Mouse (Mus musculus) heart, embryonic 11.5 days (tissue): ENCODE data around the gene Trpc4. TPM values are rescaled to one million over a fixed set of nuclear protein-coding genes. Genes with fewer than 3 reads are reported as not detected.
A peak's percentile ranks its signal among the peaks of the same experiment; 100 is the strongest.

ENCODE experiments used
- ATAC-seq: fragments of 200-750 bp; cut with Nextera tagmentation; replicated peaks from 2 replicates; pipeline ENCODE4 v1.8.0; 2017; ENCODE audit warnings: moderate library complexity; ENCODE audit not compliant: insufficient number of reproducible peaks, low FRiP score, low TSS enrichment
- H3K27ac ChIP-seq: fragments of 300-500 bp; sonication (generic); 2 replicates; pipeline ENCODE4 v1.5.1; 2014; ENCODE audit warnings: mild to moderate bottlenecking, low read depth, low read length
- H3K27me3 ChIP-seq: fragments of 300-500 bp; sonication (generic); 2 replicates; pipeline ENCODE4 v1.6.1; 2014; ENCODE audit warnings: mild to moderate bottlenecking, low read length, mixed read lengths; ENCODE audit not compliant: control insufficient read depth, insufficient read depth
- H3K36me3 ChIP-seq: fragments of 300-500 bp; sonication (generic); 2 replicates; pipeline ENCODE4 v1.6.1; 2014; ENCODE audit warnings: mild to moderate bottlenecking, low read length, moderate library complexity, mixed read lengths; ENCODE audit not compliant: control insufficient read depth, insufficient read depth
- H3K4me1 ChIP-seq: fragments of 300-500 bp; sonication (generic); 2 replicates; pipeline ENCODE4 v1.6.1; 2014; ENCODE audit warnings: low read length; ENCODE audit not compliant: control insufficient read depth, insufficient read depth
- H3K4me2 ChIP-seq: fragments of 300-500 bp; sonication (generic); 2 replicates; pipeline ENCODE4 v1.6.1; 2014; ENCODE audit warnings: mild to moderate bottlenecking, moderate library complexity
- H3K4me3 ChIP-seq: fragments of 300-500 bp; sonication (generic); 2 replicates; pipeline ENCODE4 v1.5.1; 2014; ENCODE audit warnings: low read depth, low read length
- H3K9ac ChIP-seq: fragments of 300-500 bp; sonication (generic); 2 replicates; pipeline ENCODE4 v1.6.1; 2014; ENCODE audit warnings: mild to moderate bottlenecking, low read depth, low read length, moderate library complexity
- H3K9me3 ChIP-seq: fragments of 300-500 bp; sonication (generic); replicated peaks from 2 replicates; pipeline ENCODE4 v1.6.1; 2016; ENCODE audit warnings: low read length; ENCODE audit not compliant: control insufficient read depth
- WGBS: fragments of 180-500 bp; shearing (Covaris S2); extraction: QIAGEN DNeasy Blood & Tissue Kit; methylation state at CpG from one replicate; pipeline ENCODE4 v1.1.7; 2014; ENCODE audit not compliant: insufficient replicate concordance; 5-methylcytosine and 5-hydroxymethylcytosine counted together
- polyA plus RNA-seq: library from polyadenylated mRNA; unstranded; fragments of >200 nt; fragmentation: Nextera tagmentation; extraction: Ambion mirVana; gene quantifications from 2 replicates; pipeline ENCODE4 v1.2.1, GENCODE M21; 2014

Gene Trpc4
- polyA plus RNA-seq, result 0.44 and 0.48 TPM in 2 replicates

DNA sequence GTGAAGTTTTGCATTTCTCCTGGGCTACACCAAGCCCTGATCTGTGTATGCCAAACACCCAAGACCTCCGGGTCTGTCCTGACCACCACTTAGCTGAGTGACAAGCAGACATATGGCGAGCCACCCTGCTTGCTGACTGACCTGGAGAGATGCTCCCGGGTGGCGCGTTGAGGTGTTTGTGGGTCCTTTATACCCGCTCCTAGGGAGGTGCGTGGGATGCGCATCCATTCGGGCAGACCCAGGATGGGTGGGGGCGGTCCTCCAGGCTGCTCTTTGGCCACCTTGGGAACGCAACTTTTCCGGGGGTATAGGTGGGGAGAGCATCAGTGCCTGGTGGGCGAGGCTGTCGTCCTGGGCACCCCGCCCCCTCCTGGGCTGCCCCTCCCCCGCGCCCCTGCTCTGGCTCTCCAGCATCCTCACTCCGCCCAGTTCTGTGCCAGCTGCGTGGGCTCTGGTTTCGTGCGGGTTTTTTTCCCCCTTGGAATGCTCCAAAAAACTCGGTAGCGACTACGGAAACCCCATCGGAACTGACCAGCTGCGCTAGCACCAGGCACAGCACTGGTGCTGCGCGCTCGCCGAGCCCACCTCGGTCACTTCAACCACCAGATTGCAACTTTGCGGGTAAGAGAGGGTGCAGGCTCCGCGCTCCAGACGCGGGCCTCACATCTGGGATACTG lies at the start of gene Trpc4:
Gene Trpc4, plus strand, starts transcription at position 397 of the 677 bp plus-strand sequence.
- under 1% methylated on average over 35 of the region's 36 CpGs for WGBS
- H3K4me2 ChIP-seq, result peak within 1 kb of the TSS; percentile 92
- peak; percentile 22; the same call in 1 of the 2 replicates for ATAC-seq

GRCm38 (mm10) chr3:54111489-54111888 lies 44.3 kb upstream of the Trpc4 start:
- H3K4me3 ChIP-seq, result no peak overlapping the region
- WGBS, result 68% methylated on average over 9 of the region's 9 CpGs
- no peaks in the 10 kb centered on the region for H3K9me3 ChIP-seq
- no peak overlapping the region for H3K9ac ChIP-seq
- H3K4me1 ChIP-seq, result no peaks in the 10 kb centered on the region
- ATAC-seq, result no peak
- no peak overlapping the region for H3K4me2 ChIP-seq
- H3K36me3 ChIP-seq, result no peaks in the 10 kb centered on the region
- no peak overlapping the region for H3K27ac ChIP-seq
- H3K27me3 ChIP-seq, result no peaks in the 10 kb centered on the region

More for the DNA sequence above, at the start of gene Trpc4:
- Histone ChIP-seq H3K27ac (no peak within 1 kb of the TSS), H3K9me3 (no peaks in the 10 kb centered on the region), H3K4me1 (peaks cover 8% of the 10 kb centered on the region; the same call in 1 of the 2 replicates), H3K27me3 (peaks cover 25% of the 10 kb centered on the region), H3K36me3 (no peaks in the 10 kb centered on the region), H3K4me3 (peak within 1 kb of the TSS; percentile 52), H3K9ac (0 out of 2 replicates have a peak within 1 kb of the TSS, but pooled peaks have one; percentile 22)

DNA sequence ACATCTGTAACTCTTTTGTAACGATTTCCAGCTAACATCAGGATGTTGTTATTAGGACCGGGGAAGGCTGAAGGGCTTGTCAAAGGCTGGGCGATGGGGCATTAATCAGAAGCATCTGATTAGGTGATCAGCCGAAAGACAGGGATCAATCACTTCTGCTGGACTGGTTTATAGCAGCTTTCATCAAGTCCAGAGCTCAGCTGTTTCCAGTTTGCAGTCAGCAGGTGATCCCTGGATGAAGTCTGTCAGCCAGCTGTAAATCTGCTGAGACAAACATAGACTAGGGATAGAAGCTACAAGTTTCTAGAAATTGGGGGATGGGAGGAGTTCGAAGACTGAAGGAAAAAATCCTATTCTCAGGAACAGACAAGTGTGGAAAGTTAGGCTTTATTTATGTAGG lies 20.5 kb upstream of the Trpc4 start:
- Histone ChIP-seq H3K4me2 (no peak overlapping the region), H3K27ac (no peak overlapping the region), H3K36me3 (no peaks in the 10 kb centered on the region), H3K4me3 (no peak overlapping the region), H3K9me3 (no peaks in the 10 kb centered on the region), H3K9ac (no peak overlapping the region), H3K4me1 (no peaks in the 10 kb centered on the region), H3K27me3 (no peaks in the 10 kb centered on the region)
- 59% methylated on average over 5 of the region's 5 CpGs for WGBS
- no peak for ATAC-seq

GRCm38 (mm10) chr3:54141376-54141775 lies 14.5 kb upstream of the Trpc4 start:
- H3K4me3 ChIP-seq, result no peak overlapping the region
- no peaks in the 10 kb centered on the region for H3K36me3 ChIP-seq
- no peak overlapping the region for H3K9ac ChIP-seq
- no peak for ATAC-seq
- H3K27me3 ChIP-seq, result no peaks in the 10 kb centered on the region
- H3K4me2 ChIP-seq, result no peak overlapping the region
- H3K9me3 ChIP-seq, result no peaks in the 10 kb centered on the region
- H3K27ac ChIP-seq, result no peak overlapping the region
- 85% methylated on average over 2 of the region's 2 CpGs for WGBS
- H3K4me1 ChIP-seq, result no peaks in the 10 kb centered on the region

- H3K4me1 ChIP-seq, result peaks cover 8% of the 10 kb centered on the region; the same call in 1 of the 2 replicates
- peaks cover 25% of the 10 kb centered on the region for H3K27me3 ChIP-seq
- ATAC-seq, result peak; percentile 59
- no peak overlapping the region for H3K27ac ChIP-seq
- H3K9ac ChIP-seq, result no peak overlapping the region
- WGBS, result 4% methylated on average over 16 of the region's 16 CpGs
- H3K9me3 ChIP-seq, result no peaks in the 10 kb centered on the region
- peak overlapping the region; percentile 92 for H3K4me2 ChIP-seq
- H3K4me3 ChIP-seq, result peak overlapping the region; percentile 52
- H3K36me3 ChIP-seq, result no peaks in the 10 kb centered on the region
These were observed 794 bp upstream of the Trpc4 start for GRCm38 (mm10) chr3:54154844-54155638.

DNA sequence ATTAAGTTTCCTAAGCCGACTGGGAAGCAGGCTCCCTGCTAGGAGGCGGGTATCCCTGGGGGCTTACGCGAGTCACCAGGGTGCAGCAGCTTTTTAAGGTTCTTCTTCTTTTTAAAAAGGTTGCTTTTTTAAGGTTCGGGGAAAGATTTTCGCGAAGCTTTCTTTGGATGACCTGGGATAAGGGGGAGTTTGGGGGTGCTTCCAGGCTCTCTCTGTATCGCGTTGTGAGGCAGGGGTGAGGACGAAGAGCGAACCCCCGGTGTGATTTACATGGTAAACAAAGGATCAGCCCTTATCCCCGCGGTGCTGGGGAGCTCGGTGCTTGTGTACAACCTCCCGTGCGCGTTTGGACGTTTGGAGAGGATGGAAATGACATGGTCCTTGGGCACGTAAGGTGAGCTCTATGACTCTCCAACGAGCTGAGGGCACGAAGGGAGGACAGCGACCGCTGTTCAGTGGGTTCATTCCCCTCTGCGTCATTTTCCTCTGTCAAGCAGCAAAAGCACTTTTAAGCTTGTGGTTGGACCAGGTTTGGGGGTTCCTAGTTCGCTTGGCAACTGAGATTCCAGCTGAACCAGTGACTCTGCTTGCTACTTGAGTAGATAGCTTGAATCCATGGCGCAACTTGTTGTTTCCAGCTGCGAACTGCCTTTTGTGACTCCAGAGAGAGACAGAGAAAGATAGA lies 623 bp downstream of the Trpc4 start:
- ATAC-seq, result no peak
- Histone ChIP-seq H3K9ac (0 out of 2 replicates have a peak overlapping the region, but pooled peaks have one; percentile 22), H3K27ac (no peak overlapping the region), H3K27me3 (peaks cover 25% of the 10 kb centered on the region), H3K4me3 (peak overlapping the region; percentile 52), H3K4me2 (peak overlapping the region; percentile 92), H3K36me3 (no peaks in the 10 kb centered on the region), H3K4me1 (peaks cover 8% of the 10 kb centered on the region; the same call in 1 of the 2 replicates), H3K9me3 (no peaks in the 10 kb centered on the region)
- WGBS, result under 1% methylated on average over 28 of the region's 28 CpGs

GRCm38 (mm10) chr3:54170701-54171100 lies 14.9 kb downstream of the Trpc4 start:
- Histone ChIP-seq H3K9ac (no peak overlapping the region), H3K36me3 (no peaks in the 10 kb centered on the region), H3K4me3 (no peak overlapping the region), H3K4me1 (no peaks in the 10 kb centered on the region), H3K9me3 (no peaks in the 10 kb centered on the region), H3K27ac (no peak overlapping the region), H3K4me2 (no peak overlapping the region), H3K27me3 (no peaks in the 10 kb centered on the region)
- ATAC-seq, result no peak

DNA sequence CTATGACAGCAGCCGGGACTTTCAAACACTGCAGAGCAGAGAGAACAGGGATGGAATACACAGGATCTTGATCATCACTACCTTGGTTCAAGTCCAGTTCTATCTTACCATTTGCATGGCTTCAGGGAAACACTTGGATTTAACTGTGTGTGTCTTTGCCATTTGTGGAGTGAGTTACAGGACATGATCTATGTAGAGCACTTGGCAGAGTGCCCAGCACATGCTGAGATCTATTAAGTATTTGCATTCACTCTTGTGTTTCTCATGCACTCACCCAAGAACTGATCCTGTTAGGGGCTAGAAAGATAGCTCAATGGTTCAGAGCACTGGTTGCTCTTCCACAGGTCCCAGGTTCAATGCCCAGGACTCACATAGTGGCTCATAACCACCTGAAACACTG lies 21.5 kb downstream of the Trpc4 start:
- no peak overlapping the region for H3K4me3 ChIP-seq
- no peaks in the 10 kb centered on the region for H3K4me1 ChIP-seq
- H3K4me2 ChIP-seq, result no peak overlapping the region
- WGBS, result 97% methylated on average over 1 of the region's 1 CpGs
- H3K9ac ChIP-seq, result no peak overlapping the region
- H3K9me3 ChIP-seq, result no peaks in the 10 kb centered on the region
- H3K36me3 ChIP-seq, result no peaks in the 10 kb centered on the region
- no peak for ATAC-seq
- H3K27me3 ChIP-seq, result no peaks in the 10 kb centered on the region
- no peak overlapping the region for H3K27ac ChIP-seq
